Mouse (Mus musculus): Measurements from ENCODE around the gene Large1. TPM values are rescaled to one million over a fixed set of nuclear protein-coding genes. Genes with fewer than 3 reads are reported as not detected.
"Not testable (repeated sequence)": the region's sequence is repeated elsewhere in the genome, so short reads cannot be mapped to it uniquely, and the experiment has no call there.

Large1 gene
- total RNA-seq (2014; fragmentation: Nextera tagmentation): not detected in 2 replicates
- total RNA-seq (2017): 0.06 and 0.22 TPM in 2 replicates
- not detected in 2 replicates for polyA plus RNA-seq (2012)

- no peaks in the 10 kb centered on the region for H3K4me1 ChIP-seq (ENCODE audit: insufficient read depth, low read depth, low read length)
- no peaks in the 10 kb centered on the region for H3K36me3 ChIP-seq (replicated peaks)
- DNase-seq (ENCODE audit: low spot score) (no peak), ATAC-seq (ENCODE audit: extremely low read depth, insufficient number of reproducible peaks, low FRiP score, poor library complexity, severe bottlenecking) (no peak)
- TF ChIP-seq TAL1 (conservative IDR thresholded peaks at IDR 0.05; ENCODE audit: low read depth, low read length) (no peak), CTCF (IDR thresholded peaks at IDR 0.05; ENCODE audit: low read depth, low read length) (no peak)
- no peaks in the 10 kb centered on the region for H3K27me3 ChIP-seq (ENCODE audit: insufficient read depth, low read length)
- H3K4me3 ChIP-seq (ENCODE audit: low read depth, low read length): no peak within 1 kb of the TSS; the same call in 1 of the 2 replicates
- H3K9me3 ChIP-seq (replicated peaks): peaks cover 35% of the 10 kb centered on the region
These were observed at the start of gene Large1 for GRCm38 (mm10) chr8:73353108-73353793. TSS of gene Large1 (minus strand) at chr8:73353540.

- no peak for TF ChIP-seq TAL1 (conservative IDR thresholded peaks at IDR 0.05; ENCODE audit: low read depth, low read length)
- no peak for TF ChIP-seq GATA1 (IDR thresholded peaks at IDR 0.05; ENCODE audit: borderline replicate concordance, low read length)
- no peak for TF ChIP-seq POLR2AphosphoS5 (IDR thresholded peaks at IDR 0.05; ENCODE audit: insufficient replicate concordance, low read depth, low read length)
- no peak for TF ChIP-seq GATA2 (IDR thresholded peaks at IDR 0.05; ENCODE audit: borderline replicate concordance, low read depth, low read length)
- no peak for TF ChIP-seq CTCF (IDR thresholded peaks at IDR 0.05; ENCODE audit: low read depth, low read length)
- no peaks in the 10 kb centered on the region for H3K4me1 ChIP-seq (ENCODE audit: insufficient read depth, low read depth, low read length)
These were observed 47.0 kb upstream of the Large1 start for GRCm38 (mm10) chr8:73400343-73400742.

GRCm38 (mm10) chr8:73373001-73373400 lies 19.7 kb upstream of the Large1 start:
- not testable (repeated sequence) for H3K4me3 ChIP-seq (ENCODE audit: low read depth, low read length); ATAC-seq (ENCODE audit: extremely low read depth, insufficient number of reproducible peaks, low FRiP score, poor library complexity, severe bottlenecking); DNase-seq (ENCODE audit: low spot score); H3K36me3 ChIP-seq (replicated peaks); H3K4me1 ChIP-seq (ENCODE audit: insufficient read depth, low read depth, low read length); H3K27me3 ChIP-seq (ENCODE audit: insufficient read depth, low read length)
- peaks cover 13% of the 10 kb centered on the region for H3K9me3 ChIP-seq (replicated peaks)

More at GRCm38 (mm10) chr8:73400343-73400742, 47.0 kb upstream of the Large1 start:
- ATAC-seq (ENCODE audit: extremely low read depth, insufficient number of reproducible peaks, low FRiP score, poor library complexity, severe bottlenecking): no peak
- no peaks in the 10 kb centered on the region for H3K9me3 ChIP-seq (replicated peaks)
- no peaks in the 10 kb centered on the region for H3K36me3 ChIP-seq (replicated peaks)
- H3K4me3 ChIP-seq (ENCODE audit: low read depth, low read length): no peak overlapping the region
- no peaks in the 10 kb centered on the region for H3K27me3 ChIP-seq (ENCODE audit: insufficient read depth, low read length)
- no peak for DNase-seq (ENCODE audit: low spot score)

GRCm38 (mm10) chr8:73355979-73356378 lies 2.6 kb upstream of the Large1 start:
- no peak for DNase-seq (ENCODE audit: low spot score)
- Histone ChIP-seq H3K27me3 (ENCODE audit: insufficient read depth, low read length) (no peaks in the 10 kb centered on the region), H3K36me3 (replicated peaks) (no peaks in the 10 kb centered on the region), H3K9me3 (replicated peaks) (peaks cover 35% of the 10 kb centered on the region), H3K4me3 (ENCODE audit: low read depth, low read length) (no peak overlapping the region), H3K4me1 (ENCODE audit: insufficient read depth, low read depth, low read length) (no peaks in the 10 kb centered on the region)
- ATAC-seq (ENCODE audit: extremely low read depth, insufficient number of reproducible peaks, low FRiP score, poor library complexity, severe bottlenecking): no peak
- TF ChIP-seq CTCF (IDR thresholded peaks at IDR 0.05; ENCODE audit: low read depth, low read length) (no peak), POLR2AphosphoS5 (IDR thresholded peaks at IDR 0.05; ENCODE audit: insufficient replicate concordance, low read depth, low read length) (no peak), GATA1 (IDR thresholded peaks at IDR 0.05; ENCODE audit: borderline replicate concordance, low read length) (no peak), TAL1 (conservative IDR thresholded peaks at IDR 0.05; ENCODE audit: low read depth, low read length) (no peak), GATA2 (IDR thresholded peaks at IDR 0.05; ENCODE audit: borderline replicate concordance, low read depth, low read length) (no peak)

GRCm38 (mm10) chr8:73354201-73354881 lies 1.0 kb upstream of the Large1 start:
- no peaks in the 10 kb centered on the region for H3K27me3 ChIP-seq (ENCODE audit: insufficient read depth, low read length)
- no peak overlapping the region for H3K4me3 ChIP-seq (ENCODE audit: low read depth, low read length)
- H3K4me1 ChIP-seq (ENCODE audit: insufficient read depth, low read depth, low read length): no peaks in the 10 kb centered on the region
- TF ChIP-seq POLR2AphosphoS5 (IDR thresholded peaks at IDR 0.05; ENCODE audit: insufficient replicate concordance, low read depth, low read length) (no peak), CTCF (IDR thresholded peaks at IDR 0.05; ENCODE audit: low read depth, low read length) (no peak), GATA1 (IDR thresholded peaks at IDR 0.05; ENCODE audit: borderline replicate concordance, low read length) (no peak), TAL1 (conservative IDR thresholded peaks at IDR 0.05; ENCODE audit: low read depth, low read length) (no peak), GATA2 (IDR thresholded peaks at IDR 0.05; ENCODE audit: borderline replicate concordance, low read depth, low read length) (no peak)
- H3K9me3 ChIP-seq (replicated peaks): peaks cover 35% of the 10 kb centered on the region
- DNase-seq (ENCODE audit: low spot score) (no peak), ATAC-seq (ENCODE audit: extremely low read depth, insufficient number of reproducible peaks, low FRiP score, poor library complexity, severe bottlenecking) (no peak)
- H3K36me3 ChIP-seq (replicated peaks): no peaks in the 10 kb centered on the region

- ATAC-seq (ENCODE audit: extremely low read depth, insufficient number of reproducible peaks, low FRiP score, poor library complexity, severe bottlenecking) (no peak), DNase-seq (ENCODE audit: low spot score) (no peak)
- no peak for TF ChIP-seq TAL1 (conservative IDR thresholded peaks at IDR 0.05; ENCODE audit: low read depth, low read length)
- TF ChIP-seq GATA2 (IDR thresholded peaks at IDR 0.05; ENCODE audit: borderline replicate concordance, low read depth, low read length): no peak
- TF ChIP-seq POLR2AphosphoS5 (IDR thresholded peaks at IDR 0.05; ENCODE audit: insufficient replicate concordance, low read depth, low read length): no peak
- TF ChIP-seq GATA1 (IDR thresholded peaks at IDR 0.05; ENCODE audit: borderline replicate concordance, low read length): no peak
- no peak for TF ChIP-seq CTCF (IDR thresholded peaks at IDR 0.05; ENCODE audit: low read depth, low read length)
- Histone ChIP-seq H3K27me3 (ENCODE audit: insufficient read depth, low read length) (no peaks in the 10 kb centered on the region), H3K4me1 (ENCODE audit: insufficient read depth, low read depth, low read length) (no peaks in the 10 kb centered on the region), H3K36me3 (replicated peaks) (no peaks in the 10 kb centered on the region), H3K4me3 (ENCODE audit: low read depth, low read length) (no peak overlapping the region), H3K9me3 (replicated peaks) (peaks cover 35% of the 10 kb centered on the region)
These were observed 447 bp upstream of the Large1 start for GRCm38 (mm10) chr8:73353794-73354179.
